Mouse (Mus musculus) heart, adult 2 months (tissue): ENCODE results near the gene Slc48a1.

Source experiments
- CTCF ChIP-seq: fragments of 200-600 bp; IDR thresholded peaks from 2 replicates; pipeline ENCODE4 v1.8.1; 2022; ENCODE audit warnings: antibody characterized with exemption, mild to moderate bottlenecking, moderate library complexity
- EP300 ChIP-seq: fragments of 200-500 bp; IDR thresholded peaks from 2 replicates; pipeline ENCODE4 v1.6.1; 2011; ENCODE audit warnings: low read depth, low read length, control low read depth; ENCODE audit not compliant: insufficient read depth

- TF ChIP-seq CTCF (no peak), EP300 (no peak)
Measured at GRCm38 (mm10) chr15:97825941-97826587, 47.7 kb downstream of the Slc48a1 start.
